Mouse (Mus musculus) liver, embryonic 12.5 days (tissue): ENCODE data around the gene Kcnd2. TPM values are rescaled to one million over a fixed set of nuclear protein-coding genes. Genes with fewer than 3 reads are reported as not detected.

ENCODE experiments used
- ATAC-seq: fragments of 200-750 bp; cut with Nextera tagmentation; 2 replicates; pipeline ENCODE4 v1.8.0; 2017; ENCODE audit warnings: moderate number of reproducible peaks, mild to moderate bottlenecking, moderate library complexity
- H3K27ac ChIP-seq: fragments of 300-500 bp; sonication (generic); 2 replicates; pipeline ENCODE4 v1.5.1; 2016; ENCODE audit warnings: mild to moderate bottlenecking
- H3K27me3 ChIP-seq: fragments of 300-500 bp; sonication (generic); replicated peaks from 2 replicates; pipeline ENCODE4 v1.6.1; 2016; ENCODE audit warnings: mild to moderate bottlenecking, moderate library complexity
- H3K36me3 ChIP-seq: fragments of 300-500 bp; sonication (generic); 2 replicates; pipeline ENCODE4 v1.6.1; 2016; ENCODE audit warnings: mild to moderate bottlenecking, moderate library complexity
- H3K4me1 ChIP-seq: fragments of 300-500 bp; sonication (generic); 2 replicates; pipeline ENCODE4 v1.6.1; 2016
- H3K4me2 ChIP-seq: fragments of 300-500 bp; sonication (generic); 2 replicates; pipeline ENCODE4 v1.6.1; 2016; ENCODE audit warnings: mild to moderate bottlenecking, moderate library complexity
- H3K4me3 ChIP-seq: fragments of 300-500 bp; sonication (generic); 2 replicates; pipeline ENCODE4 v1.5.1; 2016; ENCODE audit warnings: mild to moderate bottlenecking, moderate library complexity
- H3K9ac ChIP-seq: fragments of 300-500 bp; sonication (generic); 2 replicates; pipeline ENCODE4 v1.6.1; 2016; ENCODE audit warnings: mild to moderate bottlenecking, moderate library complexity
- H3K9me3 ChIP-seq: fragments of 300-500 bp; sonication (generic); replicated peaks from 2 replicates; pipeline ENCODE4 v1.6.1; 2016; ENCODE audit warnings: mild to moderate bottlenecking, moderate library complexity
- WGBS: fragments of 180-500 bp; shearing (Covaris S2); methylation state at CpG from one replicate; pipeline ENCODE4 v1.1.7; 2016; ENCODE audit not compliant: insufficient replicate concordance; 5-methylcytosine and 5-hydroxymethylcytosine counted together
- polyA plus RNA-seq: library from polyadenylated mRNA; unstranded; fragments of >200 nt; fragmentation: Nextera tagmentation; extraction: Ambion mirVana; gene quantifications from 2 replicates; pipeline ENCODE4 v1.2.1, GENCODE M21; 2016

Gene Kcnd2
- polyA plus RNA-seq = 0.02 and 0.07 TPM in 2 replicates

DNA sequence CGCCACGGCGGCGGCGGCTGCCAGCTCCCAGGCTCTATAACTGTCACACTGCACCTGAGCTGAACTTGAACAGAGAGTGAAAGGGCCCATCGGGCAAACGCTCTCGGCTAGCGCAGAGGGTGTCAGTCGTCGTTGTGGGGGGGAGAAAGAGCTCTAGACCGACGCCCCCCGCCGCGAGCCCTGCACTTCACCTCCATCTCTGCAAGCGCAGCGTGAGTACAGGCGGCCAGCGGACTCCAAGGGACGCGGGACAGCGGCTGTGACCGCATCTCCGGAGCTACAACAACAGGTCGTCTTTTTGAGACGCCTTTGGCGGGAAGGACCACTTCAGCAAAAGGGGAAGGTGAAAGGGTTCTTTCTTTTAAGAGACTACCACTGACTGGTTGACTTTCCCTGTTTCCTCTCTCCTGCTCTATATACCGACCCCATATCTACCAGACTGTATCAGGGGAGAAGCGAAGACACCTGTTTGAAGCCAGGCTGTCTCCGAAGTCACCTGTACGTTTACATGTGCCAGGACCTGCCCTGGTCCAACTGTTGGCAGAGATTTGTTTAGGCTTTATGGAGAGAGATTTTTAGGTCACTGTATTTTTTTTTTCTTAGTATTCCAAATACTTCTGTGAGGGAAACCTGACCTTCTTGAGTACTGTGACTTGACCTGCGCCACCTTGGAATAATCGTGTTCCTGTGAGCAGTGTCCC lies at the start of gene Kcnd2:
TSS of gene Kcnd2 (plus strand) at position 13 of the 701 bp plus-strand sequence.
- no peak within 1 kb of the TSS for H3K9ac ChIP-seq
- no peak within 1 kb of the TSS for H3K27ac ChIP-seq
- H3K9me3 ChIP-seq = no peaks in the 10 kb centered on the region
- peak within 1 kb of the TSS; percentile 51 for H3K4me3 ChIP-seq
- no peak for ATAC-seq
- H3K27me3 ChIP-seq = peaks cover 37% of the 10 kb centered on the region
- H3K4me1 ChIP-seq = 0 out of 2 replicates have a peak, but pooled peaks cover 4% of the 10 kb centered on the region
- H3K4me2 ChIP-seq = peak within 1 kb of the TSS; percentile 66
- WGBS = 8% methylated on average over 34 of the region's 34 CpGs
- H3K36me3 ChIP-seq = no peaks in the 10 kb centered on the region

DNA sequence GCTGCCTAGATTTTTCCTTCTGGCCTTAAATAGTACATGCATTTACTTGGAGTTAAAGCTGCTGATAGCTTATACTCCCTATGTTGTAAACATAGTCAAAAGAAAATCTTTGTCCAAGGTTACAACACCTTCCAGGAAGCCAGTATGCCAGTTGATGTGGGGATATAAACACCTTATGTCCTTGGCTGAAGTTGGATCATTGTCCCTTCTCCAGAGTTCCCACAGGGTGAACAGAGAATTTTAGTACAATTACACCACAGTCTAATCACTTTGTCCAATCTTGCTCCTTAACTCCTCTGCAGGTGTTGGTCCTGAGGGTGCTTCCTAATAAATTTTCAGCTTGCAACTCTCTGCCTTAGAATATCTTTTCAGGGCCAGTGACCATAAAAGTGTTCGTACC lies 48.7 kb upstream of the Kcnd2 start:
- no peaks in the 10 kb centered on the region for H3K36me3 ChIP-seq
- H3K4me2 ChIP-seq = no peak overlapping the region
- no peaks in the 10 kb centered on the region for H3K4me1 ChIP-seq
- H3K4me3 ChIP-seq = no peak overlapping the region
- H3K9me3 ChIP-seq = no peaks in the 10 kb centered on the region
- ATAC-seq = no peak
- 44% methylated on average over 1 of the region's 1 CpGs for WGBS
- no peak overlapping the region for H3K9ac ChIP-seq
- H3K27ac ChIP-seq = no peak overlapping the region
- no peaks in the 10 kb centered on the region for H3K27me3 ChIP-seq

- no peaks in the 10 kb centered on the region for H3K4me1 ChIP-seq
- 0 out of 2 replicates have a peak, but pooled peaks cover 5% of the 10 kb centered on the region for H3K9me3 ChIP-seq
- H3K27ac ChIP-seq = no peak overlapping the region
- no peak overlapping the region for H3K4me2 ChIP-seq
- no peak overlapping the region for H3K4me3 ChIP-seq
- no peaks in the 10 kb centered on the region for H3K27me3 ChIP-seq
- no peak for ATAC-seq
- H3K9ac ChIP-seq = no peak overlapping the region
- 52% methylated on average over 2 of the region's 2 CpGs for WGBS
- H3K36me3 ChIP-seq = no peaks in the 10 kb centered on the region
These were observed 20.0 kb upstream of the Kcnd2 start for GRCm38 (mm10) chr6:21195341-21195740.

DNA sequence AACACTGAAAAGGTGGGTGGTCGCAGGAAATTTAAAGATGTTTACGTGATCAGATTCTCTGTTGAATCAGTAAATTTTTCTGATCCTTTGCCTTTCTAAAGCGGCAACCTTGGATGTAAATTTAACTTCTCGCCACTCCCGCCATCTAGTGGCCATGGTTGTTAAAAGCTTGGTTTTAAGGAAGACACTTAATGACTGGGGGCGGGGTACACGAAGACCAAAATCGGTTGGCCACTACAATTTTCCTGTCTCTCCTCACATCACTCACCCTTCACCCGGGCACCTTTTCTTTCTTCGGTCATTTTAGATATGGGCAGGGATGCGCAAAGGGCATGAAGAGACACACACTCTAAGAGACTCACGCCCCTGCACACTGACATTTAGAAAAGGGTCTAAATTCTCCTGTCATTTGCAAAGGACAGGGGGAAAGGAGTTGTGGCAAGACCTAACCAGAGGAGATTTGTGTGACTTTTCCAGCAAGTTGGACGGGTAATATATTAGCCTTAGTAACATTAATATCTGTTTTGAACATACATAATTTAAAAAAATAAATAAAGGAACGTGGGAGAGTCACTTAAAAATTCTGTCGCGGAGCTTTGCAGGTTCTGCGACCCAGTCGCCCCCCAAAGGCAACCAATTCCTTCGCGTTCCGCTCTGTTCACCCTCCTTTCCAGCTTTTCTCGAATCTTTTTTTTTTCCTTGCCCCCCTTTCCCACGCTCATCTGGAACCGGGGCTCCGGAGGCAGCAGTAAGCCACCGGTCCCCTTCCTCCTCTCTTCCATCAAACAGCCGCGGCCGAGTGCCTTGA lies 1.2 kb upstream of the Kcnd2 start:
- Histone ChIP-seq H3K27ac (no peak overlapping the region), H3K27me3 (peaks cover 37% of the 10 kb centered on the region), H3K9me3 (no peaks in the 10 kb centered on the region), H3K4me1 (0 out of 2 replicates have a peak, but pooled peaks cover 4% of the 10 kb centered on the region), H3K36me3 (no peaks in the 10 kb centered on the region), H3K4me3 (peak overlapping the region; percentile 51), H3K9ac (no peak overlapping the region), H3K4me2 (peak overlapping the region; percentile 66)
- no peak for ATAC-seq
- 2% methylated on average over 29 of the region's 29 CpGs for WGBS

- WGBS = 2% methylated on average over 43 of the region's 83 CpGs
These were observed 421 bp upstream of the Kcnd2 start for GRCm38 (mm10) chr6:21214673-21215490.

DNA sequence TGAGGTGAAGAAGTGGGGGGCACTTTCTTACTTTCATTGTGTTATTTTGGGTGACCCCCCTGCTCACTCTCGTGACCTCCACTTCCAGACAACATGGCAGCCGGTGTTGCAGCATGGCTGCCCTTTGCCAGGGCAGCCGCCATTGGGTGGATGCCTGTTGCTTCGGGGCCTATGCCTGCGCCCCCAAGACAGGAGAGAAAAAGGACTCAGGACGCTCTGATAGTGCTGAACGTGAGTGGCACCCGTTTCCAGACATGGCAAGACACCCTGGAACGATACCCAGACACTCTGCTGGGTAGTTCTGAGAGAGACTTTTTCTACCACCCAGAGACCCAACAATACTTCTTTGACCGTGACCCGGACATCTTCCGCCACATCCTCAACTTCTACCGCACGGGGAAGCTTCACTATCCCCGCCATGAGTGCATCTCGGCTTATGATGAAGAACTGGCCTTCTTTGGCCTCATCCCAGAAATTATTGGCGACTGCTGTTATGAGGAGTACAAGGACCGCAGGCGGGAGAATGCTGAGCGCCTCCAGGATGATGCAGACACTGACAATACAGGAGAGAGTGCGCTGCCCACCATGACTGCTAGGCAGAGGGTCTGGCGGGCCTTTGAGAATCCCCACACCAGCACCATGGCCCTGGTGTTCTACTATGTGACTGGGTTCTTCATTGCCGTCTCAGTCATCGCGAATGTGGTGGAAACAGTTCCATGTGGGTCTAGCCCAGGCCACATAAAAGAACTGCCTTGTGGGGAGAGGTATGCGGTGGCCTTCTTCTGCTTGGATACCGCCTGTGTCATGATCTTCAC lies 1.1 kb downstream of the Kcnd2 start:
- Histone ChIP-seq H3K4me1 (0 out of 2 replicates have a peak, but pooled peaks cover 4% of the 10 kb centered on the region), H3K36me3 (no peaks in the 10 kb centered on the region), H3K4me3 (no peak overlapping the region), H3K9ac (no peak overlapping the region), H3K9me3 (no peaks in the 10 kb centered on the region), H3K4me2 (no peak overlapping the region), H3K27ac (no peak overlapping the region), H3K27me3 (peaks cover 37% of the 10 kb centered on the region)
- ATAC-seq = no peak
- 71% methylated on average over 27 of the region's 27 CpGs for WGBS

More at GRCm38 (mm10) chr6:21214673-21215490, 421 bp upstream of the Kcnd2 start:
- H3K9ac ChIP-seq = no peak overlapping the region
- H3K27me3 ChIP-seq = peaks cover 37% of the 10 kb centered on the region
- 0 out of 2 replicates have a peak, but pooled peaks cover 4% of the 10 kb centered on the region for H3K4me1 ChIP-seq
- ATAC-seq = no peak
- H3K9me3 ChIP-seq = no peaks in the 10 kb centered on the region
- H3K27ac ChIP-seq = no peak overlapping the region
- H3K36me3 ChIP-seq = no peaks in the 10 kb centered on the region
- H3K4me2 ChIP-seq = peak overlapping the region; percentile 66
- peak overlapping the region; percentile 51 for H3K4me3 ChIP-seq

- H3K27me3 ChIP-seq = peaks cover 37% of the 10 kb centered on the region
- H3K4me1 ChIP-seq = 0 out of 2 replicates have a peak, but pooled peaks cover 4% of the 10 kb centered on the region
- H3K9me3 ChIP-seq = no peaks in the 10 kb centered on the region
- no peak overlapping the region for H3K4me3 ChIP-seq
- no peak overlapping the region for H3K27ac ChIP-seq
- no peaks in the 10 kb centered on the region for H3K36me3 ChIP-seq
- no peak for ATAC-seq
- no peak overlapping the region for H3K9ac ChIP-seq
- H3K4me2 ChIP-seq = no peak overlapping the region
- 70% methylated on average over 10 of the region's 10 CpGs for WGBS
These were observed 1.9 kb downstream of the Kcnd2 start for GRCm38 (mm10) chr6:21217156-21217555.

- 83% methylated on average over 4 of the region's 4 CpGs for WGBS
- ATAC-seq = no peak
- H3K9me3 ChIP-seq = no peaks in the 10 kb centered on the region
- H3K36me3 ChIP-seq = no peaks in the 10 kb centered on the region
- H3K4me2 ChIP-seq = no peak overlapping the region
- no peak overlapping the region for H3K27ac ChIP-seq
- H3K9ac ChIP-seq = no peak overlapping the region
- no peaks in the 10 kb centered on the region for H3K4me1 ChIP-seq
- H3K4me3 ChIP-seq = no peak overlapping the region
- no peaks in the 10 kb centered on the region for H3K27me3 ChIP-seq
These were observed 10.8 kb downstream of the Kcnd2 start for GRCm38 (mm10) chr6:21226124-21226523.

GRCm38 (mm10) chr6:21259031-21259430 lies 43.7 kb downstream of the Kcnd2 start:
- Histone ChIP-seq H3K27ac (no peak overlapping the region), H3K4me2 (no peak overlapping the region), H3K9me3 (no peaks in the 10 kb centered on the region), H3K4me3 (no peak overlapping the region), H3K4me1 (no peaks in the 10 kb centered on the region), H3K36me3 (no peaks in the 10 kb centered on the region), H3K9ac (no peak overlapping the region), H3K27me3 (no peaks in the 10 kb centered on the region)
- no peak for ATAC-seq
- 68% methylated on average over 5 of the region's 5 CpGs for WGBS

DNA sequence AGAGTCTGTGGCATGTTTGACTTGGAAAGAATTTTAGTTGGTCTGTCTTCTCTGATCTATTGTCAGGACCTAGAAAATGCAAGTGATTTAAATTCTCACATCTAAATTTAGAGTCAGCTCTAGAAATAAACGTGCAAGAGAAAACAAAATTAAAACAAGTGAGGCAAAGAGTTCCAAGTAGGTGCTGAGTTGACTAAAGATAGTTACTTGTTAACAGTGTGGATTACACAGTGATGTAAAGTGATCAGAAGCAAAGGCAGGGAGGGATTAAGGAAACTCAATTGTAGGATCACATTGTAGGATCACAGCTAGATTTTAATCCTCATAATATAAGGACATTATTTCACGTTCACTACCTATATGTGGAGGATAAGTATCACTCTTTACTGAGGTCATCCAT lies 52.6 kb downstream of the Kcnd2 start:
- Histone ChIP-seq H3K4me2 (no peak overlapping the region), H3K9me3 (no peaks in the 10 kb centered on the region), H3K4me3 (no peak overlapping the region), H3K9ac (no peak overlapping the region), H3K4me1 (no peaks in the 10 kb centered on the region), H3K27me3 (no peaks in the 10 kb centered on the region), H3K36me3 (no peaks in the 10 kb centered on the region), H3K27ac (no peak overlapping the region)
- ATAC-seq = no peak
- 38% methylated on average over 2 of the region's 2 CpGs for WGBS

DNA sequence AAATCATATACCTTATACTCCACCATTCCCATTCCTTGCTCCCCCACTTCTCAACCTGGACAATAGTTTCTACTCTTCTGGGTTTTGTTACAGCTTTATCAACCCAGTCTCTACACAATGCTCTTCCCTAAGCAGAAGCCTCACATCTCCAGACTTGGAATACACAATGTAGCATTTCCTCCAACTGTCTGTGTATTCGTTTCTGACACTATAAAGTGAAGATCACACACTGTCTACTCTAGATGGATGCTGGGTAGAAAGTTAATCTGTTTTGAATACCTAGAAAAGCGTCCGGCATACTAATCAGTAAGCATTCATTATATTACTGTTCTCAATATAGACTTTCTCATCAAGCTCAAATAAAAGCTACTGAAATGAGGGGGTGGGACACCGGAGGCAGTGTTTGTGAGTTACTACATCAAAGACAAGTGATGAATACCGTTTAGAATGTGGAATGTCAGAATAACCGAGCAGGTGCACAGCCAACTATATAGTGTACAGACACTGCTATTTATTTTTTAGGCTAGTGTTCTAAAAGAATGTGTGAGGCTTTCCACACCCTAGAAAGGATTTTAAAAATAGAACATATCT lies 62.1 kb downstream of the Kcnd2 start:
- no peak overlapping the region for H3K27ac ChIP-seq
- no peak overlapping the region for H3K9ac ChIP-seq
- H3K27me3 ChIP-seq = no peaks in the 10 kb centered on the region
- H3K4me2 ChIP-seq = no peak overlapping the region
- 67% methylated on average over 6 of the region's 6 CpGs for WGBS
- H3K4me3 ChIP-seq = no peak overlapping the region
- no peaks in the 10 kb centered on the region for H3K9me3 ChIP-seq
- no peaks in the 10 kb centered on the region for H3K4me1 ChIP-seq
- no peak for ATAC-seq
- H3K36me3 ChIP-seq = no peaks in the 10 kb centered on the region
